Mouse (Mus musculus) liver, postnatal 0 days (tissue): ENCODE data around the gene Usp35. TPM values are rescaled to one million over a fixed set of nuclear protein-coding genes. Genes with fewer than 3 reads are reported as not detected.

Source experiments
- ATAC-seq: fragments of 200-750 bp; cut with Nextera tagmentation; 2 replicates; pipeline ENCODE4 v1.8.0; 2017; ENCODE audit warnings: mild to moderate bottlenecking, moderate library complexity
- DNase-seq: peaks from one replicate; pipeline ENCODE4 v3.0.0-alpha.2; 2016
- H3K27ac ChIP-seq: fragments of 300-500 bp; sonication (generic); 2 replicates; pipeline ENCODE4 v1.5.1; 2014; ENCODE audit warnings: antibody characterized with exemption, moderate library complexity, mild to moderate bottlenecking, low read depth
- H3K27me3 ChIP-seq: fragments of 300-500 bp; sonication (generic); 2 replicates; pipeline ENCODE4 v1.6.1; 2014; ENCODE audit warnings: low read length, control low read depth, mixed read lengths; ENCODE audit not compliant: insufficient read depth
- H3K36me3 ChIP-seq: fragments of 300-500 bp; sonication (generic); replicated peaks from 2 replicates; pipeline ENCODE4 v1.6.1; 2014; ENCODE audit warnings: mild to moderate bottlenecking, control low read depth, low read length, moderate library complexity, mixed read lengths; ENCODE audit not compliant: insufficient read depth
- H3K4me1 ChIP-seq: fragments of 300-500 bp; sonication (generic); 2 replicates; pipeline ENCODE4 v1.6.1; 2014; ENCODE audit warnings: antibody characterized with exemption, mild to moderate bottlenecking, control low read depth; ENCODE audit not compliant: insufficient read depth
- H3K4me2 ChIP-seq: fragments of 300-500 bp; sonication (generic); 2 replicates; pipeline ENCODE4 v1.6.1; 2014; ENCODE audit warnings: low read depth, mild to moderate bottlenecking, low read length, moderate library complexity, mixed read lengths
- H3K4me3 ChIP-seq: fragments of 300-500 bp; sonication (generic); 2 replicates; pipeline ENCODE4 v1.5.1; 2014; ENCODE audit warnings: low read depth, low read length
- H3K9ac ChIP-seq: fragments of 300-500 bp; sonication (generic); replicated peaks from 2 replicates; pipeline ENCODE4 v1.6.1; 2014; ENCODE audit warnings: mild to moderate bottlenecking, moderate library complexity
- H3K9me3 ChIP-seq: fragments of 300-500 bp; sonication (generic); 2 replicates; pipeline ENCODE4 v1.6.1; 2016; ENCODE audit warnings: mild to moderate bottlenecking, control low read depth, low read length, mixed read lengths
- CTCF ChIP-seq: sonication (generic); IDR thresholded peaks from 2 replicates; pipeline ENCODE4 v1.5.1; 2016; ENCODE audit warnings: antibody characterized with exemption, low read depth
- EP300 ChIP-seq: IDR thresholded peaks from 2 replicates; pipeline ENCODE4 v1.6.1; 2016; ENCODE audit warnings: antibody characterized with exemption, low read depth, mild to moderate bottlenecking
- WGBS: fragments of 180-500 bp; shearing (Covaris S2); extraction: QIAGEN DNeasy Blood & Tissue Kit; methylation state at CpG from one replicate; pipeline ENCODE4 v1.1.7; 2014; ENCODE audit not compliant: insufficient replicate concordance; 5-methylcytosine and 5-hydroxymethylcytosine counted together
- polyA plus RNA-seq: library from polyadenylated mRNA; unstranded; fragments of >200 nt; fragmentation: Nextera tagmentation; extraction: Ambion mirVana; gene quantifications from 2 replicates; pipeline ENCODE4 v1.2.1, GENCODE M21; 2015

Usp35 gene
- 0.14 and 0.18 TPM in 2 replicates for polyA plus RNA-seq

DNA sequence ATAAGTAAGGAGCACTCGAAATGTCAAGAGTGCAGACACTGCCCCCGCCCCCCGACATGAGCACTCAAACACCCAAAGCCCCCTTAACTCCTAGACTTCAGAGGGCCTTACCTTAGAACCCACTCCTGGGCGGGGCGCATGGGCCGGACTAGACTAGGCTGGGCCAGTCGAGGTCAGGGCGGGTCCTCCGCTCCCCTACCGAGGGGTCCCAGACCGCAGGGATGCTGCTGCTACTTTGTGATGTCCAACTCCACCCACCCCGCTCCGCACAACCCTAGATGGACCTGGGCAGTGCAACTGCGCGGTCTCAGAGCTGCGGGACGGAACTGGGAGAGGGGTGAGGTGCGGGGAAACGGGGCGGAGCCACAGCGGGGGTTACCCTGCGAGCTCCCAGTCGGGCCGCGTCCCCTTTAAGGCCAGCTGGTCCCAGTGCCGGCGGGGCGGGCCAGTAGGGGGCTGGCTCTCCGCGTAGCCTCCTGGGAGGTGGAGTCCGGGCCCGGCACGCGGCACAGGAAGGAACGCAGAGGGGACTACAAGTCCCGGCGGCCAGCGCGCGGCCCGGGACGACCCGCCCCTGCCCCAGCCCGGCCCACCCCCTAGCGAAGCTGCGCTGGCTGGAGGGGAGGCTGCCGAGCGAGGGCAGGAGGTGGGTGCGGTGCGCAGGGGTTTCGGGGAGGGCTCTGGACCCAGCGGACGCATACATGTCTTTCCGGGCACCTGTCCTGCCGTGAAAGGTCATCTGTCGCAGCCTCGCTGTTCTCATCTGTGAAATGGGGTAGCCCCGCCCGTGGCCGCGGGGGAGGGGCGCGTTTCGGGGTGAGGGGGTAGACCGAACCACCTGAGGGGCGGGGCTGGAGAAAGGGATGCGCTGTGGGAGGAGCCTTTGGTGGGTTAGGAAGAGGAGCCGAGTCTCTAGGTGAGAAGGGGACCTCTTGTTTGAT lies at the start of gene Usp35, which contains the start of gene Kctd21:
Gene Usp35, minus strand, starts transcription at position 295 of the 941 bp plus-strand sequence.
Gene Kctd21, plus strand, starts transcription at position 602 of the 941 bp plus-strand sequence.
- H3K27ac ChIP-seq = no peak within 1 kb of the TSS
- peak; percentile 49 for TF ChIP-seq CTCF
- no peak for TF ChIP-seq EP300

DNA sequence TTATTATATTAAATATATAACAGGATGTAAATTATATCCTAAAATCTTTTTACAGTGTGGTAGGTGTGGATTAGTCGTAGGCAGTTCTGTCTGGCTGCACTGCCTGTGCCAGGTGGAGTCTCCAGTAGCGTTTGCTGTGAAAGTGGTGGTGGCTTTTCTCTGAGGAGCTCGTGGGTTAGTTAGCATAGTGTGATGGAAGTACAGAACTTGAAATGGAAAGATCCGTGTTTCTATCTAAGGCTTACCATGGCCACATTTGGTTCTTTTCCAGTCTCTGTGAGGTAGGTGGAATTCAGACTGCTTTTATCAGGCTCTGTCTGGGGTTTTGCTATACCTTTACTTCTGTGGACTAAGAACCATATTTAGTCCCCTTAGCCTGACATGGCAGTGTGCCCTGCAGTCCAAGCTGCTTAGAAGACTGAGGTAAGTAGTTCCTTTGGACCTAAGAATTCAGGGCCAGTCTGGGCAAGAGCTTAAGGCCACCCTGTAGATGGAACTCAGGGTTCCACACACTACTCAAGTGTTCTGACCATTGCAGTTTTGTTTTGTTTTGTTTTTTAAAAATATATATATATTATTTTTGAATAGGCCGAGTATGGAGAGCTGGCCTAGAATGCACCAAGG lies 48.8 kb upstream of the Usp35 start:
- peaks cover 68% of the 10 kb centered on the region for H3K36me3 ChIP-seq
- 84% methylated on average over 5 of the region's 5 CpGs for WGBS
- no peak for DNase-seq
- no peaks in the 10 kb centered on the region for H3K9me3 ChIP-seq
- H3K4me3 ChIP-seq = no peak overlapping the region
- no peak overlapping the region for H3K9ac ChIP-seq
- no peak for ATAC-seq
- H3K27ac ChIP-seq = no peak overlapping the region
- H3K27me3 ChIP-seq = no peaks in the 10 kb centered on the region
- TF ChIP-seq EP300 (no peak), CTCF (no peak)
- H3K4me1 ChIP-seq = no peaks in the 10 kb centered on the region
- H3K4me2 ChIP-seq = no peak overlapping the region

More for the DNA sequence above, at the start of gene Usp35, which contains the start of gene Kctd21:
- Histone ChIP-seq H3K27me3 (peaks cover 6% of the 10 kb centered on the region; the same call in 1 of the 2 replicates), H3K4me2 (peak within 1 kb of the TSS; percentile 82), H3K4me1 (peaks cover 15% of the 10 kb centered on the region), H3K36me3 (no peaks in the 10 kb centered on the region), H3K9ac (peak within 1 kb of the TSS; percentile 70), H3K9me3 (no peaks in the 10 kb centered on the region), H3K4me3 (peak within 1 kb of the TSS; percentile 80)
- peak; percentile 94 for DNase-seq
- peak; percentile 100 for ATAC-seq
- WGBS = 2% methylated on average over 61 of the region's 68 CpGs

DNA sequence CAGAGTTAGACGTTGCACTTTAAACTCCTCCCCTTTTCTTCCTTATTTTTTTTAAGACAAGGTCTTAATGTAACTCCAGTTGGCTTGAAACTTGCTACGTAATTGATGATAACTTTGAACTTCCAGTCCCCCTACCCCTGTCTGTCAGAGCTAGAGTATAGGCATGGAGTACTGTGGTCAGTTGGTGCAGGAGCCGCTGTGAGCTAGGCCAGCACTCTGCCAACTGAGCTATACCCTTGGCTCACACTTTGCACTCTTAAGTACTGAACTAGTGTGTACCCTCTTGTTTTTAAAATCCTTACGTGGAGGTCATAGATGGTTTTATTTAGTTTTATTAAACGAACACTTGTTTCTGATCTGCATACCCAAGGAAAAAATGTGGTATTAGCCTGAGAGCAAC lies 47.5 kb upstream of the Usp35 start:
- TF ChIP-seq CTCF (no peak), EP300 (no peak)
- H3K36me3 ChIP-seq = peaks cover 71% of the 10 kb centered on the region

DNA sequence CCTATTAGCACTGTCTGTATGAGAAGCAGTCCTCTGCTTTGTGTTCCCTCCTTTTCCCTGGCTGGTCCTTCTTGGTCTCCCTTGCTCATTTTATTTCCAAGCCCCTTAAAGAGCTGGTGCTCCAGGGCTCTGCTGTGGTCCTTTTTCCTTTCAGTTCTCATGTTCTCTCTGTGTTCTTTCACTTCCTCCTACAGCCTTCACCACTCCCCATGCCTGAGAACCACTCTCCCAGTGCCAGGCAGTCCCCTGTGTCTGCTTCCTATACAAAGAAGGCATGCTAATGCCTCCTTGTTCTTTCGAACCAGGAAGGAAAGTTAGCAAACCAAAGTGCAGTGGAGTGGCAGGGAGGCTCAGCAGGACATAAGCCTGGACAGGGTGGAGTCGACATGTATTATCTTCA lies 44.1 kb upstream of the Usp35 start:
- 52% methylated on average over 2 of the region's 2 CpGs for WGBS
- peaks cover 10% of the 10 kb centered on the region for H3K4me1 ChIP-seq
- no peaks in the 10 kb centered on the region for H3K9me3 ChIP-seq
- H3K4me2 ChIP-seq = no peak overlapping the region
- H3K9ac ChIP-seq = 0 out of 2 replicates have a peak overlapping the region, but pooled peaks have one; percentile 7
- DNase-seq (no peak), ATAC-seq (no peak)
- peaks cover 44% of the 10 kb centered on the region for H3K36me3 ChIP-seq
- no peaks in the 10 kb centered on the region for H3K27me3 ChIP-seq
- H3K4me3 ChIP-seq = no peak overlapping the region
- no peak for TF ChIP-seq EP300
- no peak for TF ChIP-seq CTCF
- H3K27ac ChIP-seq = no peak overlapping the region

More for the DNA sequence above, 47.5 kb upstream of the Usp35 start:
- 86% methylated on average over 5 of the region's 5 CpGs for WGBS
- Histone ChIP-seq H3K27me3 (no peaks in the 10 kb centered on the region), H3K4me3 (no peak overlapping the region), H3K9ac (no peak overlapping the region), H3K4me1 (no peaks in the 10 kb centered on the region), H3K27ac (no peak overlapping the region), H3K9me3 (no peaks in the 10 kb centered on the region), H3K4me2 (no peak overlapping the region)
- ATAC-seq = no peak
- no peak for DNase-seq

DNA sequence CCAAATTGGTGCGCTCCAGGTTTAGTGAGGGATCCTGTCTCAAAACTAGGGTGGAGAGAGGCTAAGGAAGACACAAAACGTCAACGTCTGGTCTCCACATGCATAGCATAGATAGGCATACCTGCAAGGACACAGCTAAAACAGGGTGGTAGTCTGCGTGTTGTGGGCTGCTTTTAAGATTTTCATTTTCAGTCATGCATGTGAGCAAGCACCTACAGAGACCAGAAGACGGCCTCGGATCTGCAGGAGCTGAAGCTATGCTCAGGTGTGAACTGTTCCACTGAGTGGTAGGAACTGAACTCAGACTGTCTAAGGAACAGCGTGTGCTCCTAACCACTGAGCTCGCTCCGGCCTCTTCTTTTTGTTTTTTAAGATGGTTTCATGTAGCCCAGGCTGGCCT lies 43.3 kb upstream of the Usp35 start:
- Histone ChIP-seq H3K36me3 (peaks cover 38% of the 10 kb centered on the region), H3K4me3 (no peak overlapping the region), H3K9ac (no peak overlapping the region), H3K27ac (no peak overlapping the region), H3K4me1 (peaks cover 12% of the 10 kb centered on the region), H3K9me3 (no peaks in the 10 kb centered on the region), H3K27me3 (no peaks in the 10 kb centered on the region), H3K4me2 (no peak overlapping the region)
- WGBS = 93% methylated on average over 9 of the region's 9 CpGs
- TF ChIP-seq CTCF (no peak), EP300 (no peak)
- ATAC-seq = no peak
- DNase-seq = no peak

- no peak for ATAC-seq
- Histone ChIP-seq H3K4me3 (no peak overlapping the region), H3K27ac (no peak overlapping the region), H3K4me1 (peaks cover 2% of the 10 kb centered on the region; the same call in 1 of the 2 replicates), H3K27me3 (no peaks in the 10 kb centered on the region), H3K4me2 (no peak overlapping the region), H3K36me3 (no peaks in the 10 kb centered on the region), H3K9ac (no peak overlapping the region), H3K9me3 (no peaks in the 10 kb centered on the region)
- 63% methylated on average over 1 of the region's 1 CpGs for WGBS
- TF ChIP-seq CTCF = no peak
- no peak for TF ChIP-seq EP300
- DNase-seq = no peak
Observed at GRCm38 (mm10) chr7:97365887-97366286, 34.1 kb upstream of the Usp35 start.
